Mouse (Mus musculus): ENCODE measurements around the gene Btn1a1.

GRCm38 (mm10) chr13:23431351-23431771 is 34.3 kb downstream of the Btn1a1 start:
- TF ChIP-seq CTCF (IDR thresholded peaks at IDR 0.05; ENCODE audit: insufficient read depth, low read length) (no peak), POLR2A (IDR thresholded peaks at IDR 0.05; ENCODE audit: borderline replicate concordance, extremely low read depth, low read depth, low read length) (no peak)
